Mouse (Mus musculus) stomach, embryonic 14.5 days (tissue): ENCODE data around the gene Chrna9. TPM values are rescaled to one million over a fixed set of nuclear protein-coding genes. Genes with fewer than 3 reads are reported as not detected.
A peak's percentile ranks its signal among the peaks of the same experiment; 100 is the strongest.

Experiments used
- ATAC-seq: fragments of 200-750 bp; cut with Nextera tagmentation; 2 replicates; pipeline ENCODE4 v1.8.0; 2017; ENCODE audit warnings: low read depth, moderate TSS enrichment; ENCODE audit not compliant: insufficient number of reproducible peaks, insufficient read depth, low FRiP score
- H3K27ac ChIP-seq: fragments of 300-500 bp; sonication (generic); 2 replicates; pipeline ENCODE4 v1.5.1; 2014; ENCODE audit warnings: mild to moderate bottlenecking, low read length, moderate library complexity, mixed read lengths
- H3K27me3 ChIP-seq: fragments of 300-500 bp; sonication (generic); 2 replicates; pipeline ENCODE4 v1.6.1; 2014; ENCODE audit warnings: low read length, control low read depth, mixed read lengths; ENCODE audit not compliant: control insufficient read depth, insufficient read depth
- H3K36me3 ChIP-seq: fragments of 300-500 bp; sonication (generic); 2 replicates; pipeline ENCODE4 v1.6.1; 2014; ENCODE audit warnings: mild to moderate bottlenecking, control low read depth, low read length, moderate library complexity, mixed read lengths; ENCODE audit not compliant: control insufficient read depth, insufficient read depth
- H3K4me1 ChIP-seq: fragments of 300-500 bp; sonication (generic); 2 replicates; pipeline ENCODE4 v1.6.1; 2014; ENCODE audit warnings: low read length, control low read depth, mixed read lengths; ENCODE audit not compliant: control insufficient read depth, insufficient read depth
- H3K4me2 ChIP-seq: fragments of 300-500 bp; sonication (generic); replicated peaks from 2 replicates; pipeline ENCODE4 v1.6.1; 2014; ENCODE audit warnings: low read depth, low read length, control low read depth
- H3K4me3 ChIP-seq: fragments of 300-500 bp; sonication (generic); 2 replicates; pipeline ENCODE4 v1.5.1; 2014; ENCODE audit warnings: low read depth, low read length, control low read depth
- H3K9ac ChIP-seq: fragments of 300-500 bp; sonication (generic); replicated peaks from 2 replicates; pipeline ENCODE4 v1.6.1; 2014; ENCODE audit warnings: low read depth, mild to moderate bottlenecking, control low read depth, low read length, moderate library complexity, mixed read lengths
- H3K9me3 ChIP-seq: fragments of 300-500 bp; sonication (generic); 2 replicates; pipeline ENCODE4 v1.6.1; 2016; ENCODE audit warnings: low read depth, low read length, control low read depth; ENCODE audit not compliant: control insufficient read depth
- WGBS: fragments of 180-500 bp; shearing (Covaris S2); extraction: QIAGEN DNeasy Blood & Tissue Kit; methylation state at CpG from one replicate; pipeline ENCODE4 v1.1.7; 2014; 5-methylcytosine and 5-hydroxymethylcytosine counted together
- polyA plus RNA-seq: library from polyadenylated mRNA; unstranded; fragments of >200 nt; fragmentation: Nextera tagmentation; extraction: Ambion mirVana; gene quantifications from 2 replicates; pipeline ENCODE4 v1.2.1, GENCODE M21; 2014

Gene Chrna9
- polyA plus RNA-seq, 1 experiment from 2014 or later = not detected

DNA sequence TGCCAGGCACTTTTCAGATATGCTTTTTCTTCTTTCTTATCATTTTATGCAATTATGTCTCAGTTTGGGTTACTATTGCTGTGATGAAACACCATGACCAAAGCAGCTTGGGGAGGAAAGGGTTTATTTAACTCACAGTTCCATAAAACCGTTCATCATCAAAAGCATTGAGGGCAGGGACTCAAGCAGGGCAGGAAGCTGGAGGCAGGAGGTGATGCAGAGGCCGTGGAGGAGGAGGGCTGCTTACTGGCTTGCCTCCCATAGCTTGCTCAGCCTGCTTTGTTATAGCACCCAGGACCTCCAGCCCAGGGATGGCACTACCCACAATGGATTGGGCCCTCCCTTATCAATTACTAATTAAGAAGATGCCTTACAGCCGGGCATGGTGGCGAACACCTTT lies 6.4 kb downstream of the Chrna9 start:
- Histone ChIP-seq H3K36me3 (no peaks in the 10 kb centered on the region), H3K4me3 (no peak overlapping the region), H3K4me1 (no peaks in the 10 kb centered on the region), H3K9ac (no peak overlapping the region), H3K27me3 (no peaks in the 10 kb centered on the region), H3K4me2 (no peak overlapping the region), H3K27ac (no peak overlapping the region), H3K9me3 (no peaks in the 10 kb centered on the region)
- 54% methylated on average over 4 of the region's 4 CpGs for WGBS
- ATAC-seq = no peak

- Histone ChIP-seq H3K9me3 (no peaks in the 10 kb centered on the region), H3K4me2 (no peak overlapping the region), H3K27me3 (no peaks in the 10 kb centered on the region), H3K9ac (no peak overlapping the region), H3K36me3 (no peaks in the 10 kb centered on the region), H3K27ac (no peak overlapping the region), H3K4me1 (0 out of 2 replicates have a peak, but pooled peaks cover 5% of the 10 kb centered on the region), H3K4me3 (no peak overlapping the region)
- no peak for ATAC-seq
- WGBS = 85% methylated on average over 3 of the region's 3 CpGs
Observed at GRCm38 (mm10) chr5:65949822-65950221, 15.1 kb downstream of the Chrna9 start.

DNA sequence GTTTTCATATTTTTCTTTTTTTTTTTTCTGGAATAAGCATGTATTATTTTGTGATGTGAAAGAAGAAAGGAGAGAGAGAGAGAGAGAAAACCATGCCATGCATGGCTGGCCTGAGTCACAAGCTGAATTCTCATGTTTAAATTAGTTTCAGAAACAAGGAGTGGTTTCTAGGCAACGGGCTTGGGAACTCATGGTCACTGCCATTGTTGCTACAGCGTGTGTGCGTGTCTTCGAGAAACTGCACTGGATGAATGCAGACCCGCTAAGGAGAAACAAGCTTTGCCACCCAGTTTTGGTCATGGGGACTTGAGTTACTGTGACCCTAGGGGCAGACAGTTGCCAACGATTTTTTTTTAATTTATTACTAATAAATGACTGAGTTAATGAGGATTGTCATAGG lies 15.5 kb downstream of the Chrna9 start:
- Histone ChIP-seq H3K9ac (no peak overlapping the region), H3K36me3 (no peaks in the 10 kb centered on the region), H3K9me3 (no peaks in the 10 kb centered on the region), H3K4me3 (no peak overlapping the region), H3K27me3 (no peaks in the 10 kb centered on the region), H3K27ac (no peak overlapping the region), H3K4me1 (peaks cover 5% of the 10 kb centered on the region; the same call in 1 of the 2 replicates), H3K4me2 (no peak overlapping the region)
- ATAC-seq = no peak
- 45% methylated on average over 6 of the region's 6 CpGs for WGBS

DNA sequence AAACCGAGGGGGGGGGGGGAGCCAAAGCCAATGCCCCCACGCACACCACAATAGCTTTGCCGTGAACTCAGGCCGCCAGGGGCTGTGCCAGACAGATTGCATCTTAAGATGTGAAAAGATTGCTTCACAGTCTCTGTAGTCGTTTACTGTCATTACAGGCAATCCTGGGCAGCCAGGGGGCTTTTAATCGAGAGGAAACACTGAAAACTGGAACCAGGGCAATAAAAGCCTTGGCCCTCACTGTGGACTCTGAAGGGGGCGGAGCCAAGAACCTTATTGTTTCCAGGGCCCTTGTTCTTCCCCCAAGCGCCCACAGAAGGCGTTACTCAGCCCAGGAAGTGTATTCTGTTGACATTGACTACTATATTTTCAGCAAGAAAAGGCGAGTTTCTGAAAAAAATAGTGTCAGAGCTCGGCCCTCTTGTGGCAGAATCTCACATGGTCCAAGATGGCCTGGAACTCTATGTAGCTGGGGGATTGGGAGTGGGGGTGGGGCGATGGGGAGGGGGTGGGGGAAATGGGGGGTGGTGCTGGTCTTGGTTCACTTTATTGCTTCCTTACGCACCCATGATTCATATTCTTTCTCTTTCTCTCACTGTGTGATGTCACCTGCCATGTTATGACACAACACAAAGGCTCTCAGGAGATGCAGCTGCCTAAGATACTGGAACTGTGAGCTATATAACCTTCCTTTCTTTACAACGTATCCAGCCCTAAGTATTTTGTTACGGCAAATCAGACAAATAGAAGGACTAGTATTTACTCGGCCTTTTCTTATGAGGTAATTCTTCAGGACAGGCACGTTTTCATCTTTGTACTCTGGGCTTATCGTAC lies 16.2 kb downstream of the Chrna9 start:
- H3K4me2 ChIP-seq = no peak overlapping the region
- H3K27me3 ChIP-seq = no peaks in the 10 kb centered on the region
- no peaks in the 10 kb centered on the region for H3K36me3 ChIP-seq
- WGBS = 69% methylated on average over 18 of the region's 18 CpGs
- H3K9me3 ChIP-seq = no peaks in the 10 kb centered on the region
- H3K27ac ChIP-seq = no peak overlapping the region
- H3K4me1 ChIP-seq = peaks cover 9% of the 10 kb centered on the region; the same call in 1 of the 2 replicates
- H3K4me3 ChIP-seq = no peak overlapping the region
- ATAC-seq = no peak
- no peak overlapping the region for H3K9ac ChIP-seq

DNA sequence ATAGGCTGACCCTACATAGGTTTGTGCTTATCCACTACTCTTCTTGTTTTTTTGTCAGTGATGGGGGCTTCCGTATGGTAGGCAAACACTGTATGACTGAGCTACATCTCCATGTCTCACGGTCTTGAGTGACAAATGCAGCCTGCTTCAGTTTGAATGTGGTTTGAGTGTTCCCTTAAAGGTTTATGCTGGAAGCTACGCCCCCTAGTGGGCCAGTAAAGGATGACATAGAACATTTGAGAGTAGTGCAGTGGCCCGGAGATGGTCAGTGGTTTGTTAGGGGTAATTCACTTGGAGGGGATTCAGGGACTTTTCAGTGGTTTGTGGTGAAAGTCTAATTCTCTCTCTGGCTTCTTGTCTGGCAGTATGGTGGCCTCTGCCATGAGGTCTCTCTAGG lies 16.8 kb downstream of the Chrna9 start:
- no peaks in the 10 kb centered on the region for H3K27me3 ChIP-seq
- 72% methylated on average over 4 of the region's 4 CpGs for WGBS
- H3K27ac ChIP-seq = no peak overlapping the region

GRCm38 (mm10) chr5:65954130-65955080 lies 19.7 kb downstream of the Chrna9 start:
- H3K36me3 ChIP-seq = no peaks in the 10 kb centered on the region
- WGBS = 90% methylated on average over 16 of the region's 16 CpGs
- no peaks in the 10 kb centered on the region for H3K9me3 ChIP-seq
- H3K9ac ChIP-seq = no peak overlapping the region
- ATAC-seq = no peak
- H3K27me3 ChIP-seq = no peaks in the 10 kb centered on the region
- no peak overlapping the region for H3K4me3 ChIP-seq
- peaks cover 9% of the 10 kb centered on the region; the same call in 1 of the 2 replicates for H3K4me1 ChIP-seq
- H3K4me2 ChIP-seq = no peak overlapping the region
- no peak overlapping the region for H3K27ac ChIP-seq

More for the DNA sequence above, 16.8 kb downstream of the Chrna9 start:
- no peak for ATAC-seq
- no peak overlapping the region for H3K4me2 ChIP-seq
- no peak overlapping the region for H3K9ac ChIP-seq
- H3K9me3 ChIP-seq = no peaks in the 10 kb centered on the region
- H3K36me3 ChIP-seq = no peaks in the 10 kb centered on the region
- H3K4me3 ChIP-seq = no peak overlapping the region
- peaks cover 9% of the 10 kb centered on the region; the same call in 1 of the 2 replicates for H3K4me1 ChIP-seq

- H3K36me3 ChIP-seq = no peaks in the 10 kb centered on the region
- ATAC-seq = peak; percentile 66
- H3K4me3 ChIP-seq = peak overlapping the region; percentile 10
- H3K4me1 ChIP-seq = peaks cover 6% of the 10 kb centered on the region; the same call in 1 of the 2 replicates
- no peaks in the 10 kb centered on the region for H3K27me3 ChIP-seq
- WGBS = 38% methylated on average over 23 of the region's 23 CpGs
- H3K27ac ChIP-seq = no peak overlapping the region
- peak overlapping the region; percentile 15; the same call in 1 of the 2 replicates for H3K4me2 ChIP-seq
- H3K9me3 ChIP-seq = no peaks in the 10 kb centered on the region
- no peak overlapping the region for H3K9ac ChIP-seq
Observed at GRCm38 (mm10) chr5:65955343-65956143, 20.8 kb downstream of the Chrna9 start.
